20 mouse cellular contexts compared by ENCODE assay signal in the genomic region with DNA sequence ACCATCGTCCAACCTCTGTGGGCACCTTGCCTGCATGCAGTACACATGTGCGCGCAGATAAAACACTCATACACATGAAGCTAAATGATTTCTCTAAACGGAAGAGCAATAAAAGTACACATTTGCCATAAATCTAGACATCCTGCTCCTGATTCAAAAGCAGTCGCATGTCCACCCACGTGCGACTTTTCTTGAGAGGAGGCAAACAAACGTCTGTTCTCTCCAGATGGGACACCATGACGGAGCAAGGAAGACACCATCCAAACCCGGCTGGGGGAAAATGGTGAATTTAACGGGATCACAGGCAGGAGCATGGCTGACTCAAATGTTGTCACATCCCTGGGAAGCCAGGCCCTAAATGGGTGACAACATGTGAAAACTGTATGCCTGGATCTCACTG. TPM values are rescaled to one million over a fixed set of nuclear protein-coding genes. Genes with fewer than 3 reads are reported as not detected.
DNase-seq lines count a peak whose midpoint lies in the region.
"Had no signal": no experiment of that assay in that cellular context is flagged by ENCODE, and none has a peak within 500 bp of the region (broad histone marks: within the 10 kb centered on the region; RNA-seq: fewer than 3 reads in every experiment).

No protein-coding gene starts in this region.

- intact Hi-C loops in left cerebral cortex, postnatal 14 days (cut with DNase I): loop anchor here (5.0 kb wide), 1 partner anchor 131 kb away; no protein-coding TSS in a partner anchor
- intact Hi-C loops in left cerebral cortex, postnatal 10 days (cut with DNase I): no loop called here
- intact Hi-C loops in left cerebral cortex, postnatal 36 days (cut with DNase I): loop anchor here (10.0 kb wide), 1 partner anchor 161 kb away; the partner anchor contains the start of gene Nudt17

- DNase-seq in left cerebral cortex, postnatal 14 days (ENCODE audit: low spot score in 2 of 2): peak; percentile 56 to 85
- no peak for DNase-seq in left cerebral cortex, postnatal 10 days (ENCODE audit: extremely low spot score in 1 of 2, low spot score in 2 of 2)
- DNase-seq in frontal cortex, postnatal 36 days (ENCODE audit: low spot score in 2 of 2): peak; percentile 48 to 58
- DNase-seq in left cerebral cortex, postnatal 36 days (ENCODE audit: low spot score in 2 of 2): peak; percentile 41 to 43
- no peak for DNase-seq in urinary bladder, postnatal 4 days (ENCODE audit: low spot score in 2 of 2)
- no peak for DNase-seq in kidney, postnatal 14 days
- no peak for DNase-seq in thymus, postnatal 36 days
- DNase-seq: adrenal gland, postnatal 10 days; cerebellum, adult 9-11 months; gastrocnemius, adult 2 months; kidney, adult 9 months; kidney, postnatal 25 days; liver, embryonic 13.5 days; lung, embryonic 14.5 days; thymus, postnatal 25 days had no signal

RNA-seq across cellular contexts. Expression of gene Txnip, which starts 14.4 kb away (rescaled TPM):
- 10 to 100 TPM; 26.9 to 36.8 TPM for total RNA-seq in left cerebral cortex, postnatal 14 days (2021)
- total RNA-seq in left cerebral cortex, postnatal 10 days (2021): 10 to 100 TPM; 40.3 to 45.4 TPM
- 10 to 100 TPM; 19.5 to 21.8 TPM for total RNA-seq in left cerebral cortex, postnatal 36 days (2021)

RNA-seq across cellular contexts. Expression of gene Hfe2, which starts 18.4 kb away (rescaled TPM):
- under 1 TPM; 0.18 to 0.42 TPM for total RNA-seq in left cerebral cortex, postnatal 14 days (2021)
- under 1 TPM; 0.39 to 0.57 TPM for total RNA-seq in left cerebral cortex, postnatal 10 days (2021)
- total RNA-seq in left cerebral cortex, postnatal 36 days (2021): 1 to 10 TPM in 1 of 2 experiments, under 1 TPM in 1; 0.77 to 2.1 TPM
- total RNA-seq: common myeloid progenitor, adult 5-6 weeks; hematopoietic stem cell, adult 5-6 weeks; megakaryocyte, adult 5-6 weeks; MEL had no signal

RNA-seq across cellular contexts. Expression of gene Gm16253, which starts 33.4 kb away (rescaled TPM):
- not detected for total RNA-seq in left cerebral cortex, postnatal 14 days (2021)
- total RNA-seq in left cerebral cortex, postnatal 10 days (2021): not detected
- not detected for total RNA-seq in left cerebral cortex, postnatal 36 days (2021)
- total RNA-seq: common myeloid progenitor, adult 5-6 weeks; hematopoietic stem cell, adult 5-6 weeks; left cerebral cortex, adult 8-10 months; MEL had no signal

RNA-seq across cellular contexts. Expression of gene Polr3gl, which starts 50.6 kb away (rescaled TPM):
- total RNA-seq in left cerebral cortex, postnatal 14 days (2021): 10 to 100 TPM; 26.6 to 29.7 TPM
- total RNA-seq in left cerebral cortex, postnatal 10 days (2021): 10 to 100 TPM; 26.3 to 29.3 TPM
- 10 to 100 TPM; 22.5 to 29.9 TPM for total RNA-seq in left cerebral cortex, postnatal 36 days (2021)

RNA-seq across cellular contexts. Expression of gene Ankrd34a, which starts 53.1 kb away (rescaled TPM):
- total RNA-seq in left cerebral cortex, postnatal 14 days (2021): 10 to 100 TPM; 69.9 to 72.6 TPM
- total RNA-seq in left cerebral cortex, postnatal 10 days (2021): 10 to 100 TPM; 56.6 to 57.0 TPM
- 10 to 100 TPM; 68.9 to 75.7 TPM for total RNA-seq in left cerebral cortex, postnatal 36 days (2021)
- total RNA-seq: common myeloid progenitor, adult 5-6 weeks; hematopoietic stem cell, adult 5-6 weeks; megakaryocyte, adult 5-6 weeks had no signal

Comparison
In these comparisons a context has a peak if more than half of its experiments do, and no peak if none do; other contexts are left out.
1. DNase-seq: peak in left cerebral cortex, postnatal 14 days (2 of 2), frontal cortex, postnatal 36 days (2 of 2) and left cerebral cortex, postnatal 36 days (2 of 2); none in left cerebral cortex, postnatal 10 days (0 of 2), urinary bladder, postnatal 4 days (0 of 2), kidney, postnatal 14 days (single experiment) and thymus, postnatal 36 days (0 of 2).